Mouse (Mus musculus): ENCODE measurements around the gene Zfp626. TPM values are rescaled to one million over a fixed set of nuclear protein-coding genes. Genes with fewer than 3 reads are reported as not detected.
"Not testable (repeated sequence)": the region's sequence is repeated elsewhere in the genome, so short reads cannot be mapped to it uniquely, and the experiment has no call there.

Zfp626 gene
- 0.73 and 1.2 TPM in 2 replicates for polyA plus RNA-seq (2012; rRNA removed)

DNA sequence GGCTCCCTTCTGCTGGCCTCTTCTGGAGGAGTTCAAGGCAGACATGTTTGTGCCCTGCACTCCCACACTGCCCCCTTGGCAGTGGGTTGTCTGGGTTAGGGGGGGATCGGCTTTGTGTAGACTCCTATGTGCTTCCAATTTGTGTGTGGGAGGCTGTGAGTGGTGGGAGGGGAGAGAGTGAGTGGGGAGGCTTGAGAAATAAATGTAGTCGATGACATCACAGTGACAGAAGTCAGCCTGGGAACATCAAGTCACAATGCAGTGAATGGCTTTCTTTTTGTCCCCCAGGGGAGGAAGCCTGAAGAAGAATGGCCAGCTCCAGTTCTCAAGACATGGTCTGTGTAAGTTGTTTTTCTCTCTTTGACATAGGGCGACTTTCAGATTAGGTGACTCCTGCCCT is at the start of gene Zfp626:
Zfp626 (plus strand) TSS at position 301 of the 400 bp plus-strand sequence.
- DNase-seq (ENCODE audit: low read depth, low spot score) = not testable (repeated sequence)
- WGBS = 90% methylated on average over 3 of the region's 3 CpGs

GRCm38 (mm10) chr7:27765176-27765886 is 41.7 kb upstream of the Zfp626 start:
- DNase-seq (ENCODE audit: low read depth, low spot score) = no peak
- WGBS = 13% methylated on average over 17 of the region's 17 CpGs

DNA sequence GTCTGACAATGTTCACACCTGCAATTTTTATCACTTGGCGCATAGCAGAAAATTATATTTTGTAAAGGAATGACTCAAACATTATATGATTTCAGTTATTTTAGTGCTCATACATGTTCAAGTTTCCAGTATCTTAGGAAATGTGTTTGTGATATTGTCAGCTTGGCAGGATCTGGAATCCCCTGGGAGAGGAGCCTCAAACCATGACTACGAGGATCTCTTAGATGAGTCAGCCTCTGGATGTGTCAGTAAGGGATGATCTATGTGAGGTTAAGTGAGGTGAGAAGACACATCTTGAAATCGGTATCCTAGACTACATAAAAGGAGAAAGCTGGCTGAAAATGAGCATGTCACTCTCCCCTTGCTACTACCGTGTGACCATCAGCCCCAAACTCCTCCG is 17.7 kb upstream of the Zfp626 start:
- WGBS = 84% methylated on average over 5 of the region's 5 CpGs

DNA sequence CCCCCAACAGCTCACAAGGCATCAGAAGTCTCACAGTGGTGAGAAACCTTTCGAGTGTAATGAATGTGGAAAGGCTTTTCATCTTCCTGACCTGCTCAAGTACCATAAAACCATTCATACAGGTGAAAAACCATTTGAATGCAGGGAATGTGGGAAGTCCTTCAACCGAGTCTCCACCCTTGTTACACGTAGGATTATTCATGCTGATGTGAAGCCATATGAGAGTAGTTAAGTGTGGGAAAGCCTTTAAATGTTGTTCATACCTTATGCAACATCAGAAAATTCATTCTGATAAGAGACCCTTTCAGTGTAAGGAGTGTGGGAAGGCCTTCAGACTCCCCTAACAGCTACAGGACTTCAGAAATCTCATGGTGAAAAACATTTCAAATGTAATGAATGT is 13.1 kb upstream of the Zfp626 start:
- 11% methylated on average over 3 of the region's 3 CpGs for WGBS
- not testable (repeated sequence) for DNase-seq (ENCODE audit: low read depth, low spot score)

More for the DNA sequence above, 17.7 kb upstream of the Zfp626 start:
- DNase-seq (ENCODE audit: low read depth, low spot score) = no peak

DNA sequence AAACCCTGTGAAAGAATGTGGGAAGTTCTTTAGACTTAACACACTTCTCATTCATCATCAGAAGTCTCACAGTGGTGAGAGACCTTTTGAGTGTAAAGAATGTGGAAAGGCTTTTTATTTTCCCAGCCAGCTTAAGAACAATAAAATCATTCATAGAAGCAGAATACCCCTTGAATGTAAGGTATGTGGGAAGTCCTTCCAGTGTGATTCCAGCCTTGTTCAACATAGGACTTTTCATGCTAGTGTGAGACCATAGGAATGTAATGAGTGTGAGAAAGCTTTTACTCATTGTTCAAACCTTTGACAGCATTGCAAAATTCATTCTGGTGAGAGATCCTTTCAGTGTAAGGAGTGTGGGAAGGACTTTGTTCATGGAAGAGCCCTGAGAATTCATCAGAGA is 12.4 kb upstream of the Zfp626 start:
- no peak for DNase-seq (ENCODE audit: low read depth, low spot score)

DNA sequence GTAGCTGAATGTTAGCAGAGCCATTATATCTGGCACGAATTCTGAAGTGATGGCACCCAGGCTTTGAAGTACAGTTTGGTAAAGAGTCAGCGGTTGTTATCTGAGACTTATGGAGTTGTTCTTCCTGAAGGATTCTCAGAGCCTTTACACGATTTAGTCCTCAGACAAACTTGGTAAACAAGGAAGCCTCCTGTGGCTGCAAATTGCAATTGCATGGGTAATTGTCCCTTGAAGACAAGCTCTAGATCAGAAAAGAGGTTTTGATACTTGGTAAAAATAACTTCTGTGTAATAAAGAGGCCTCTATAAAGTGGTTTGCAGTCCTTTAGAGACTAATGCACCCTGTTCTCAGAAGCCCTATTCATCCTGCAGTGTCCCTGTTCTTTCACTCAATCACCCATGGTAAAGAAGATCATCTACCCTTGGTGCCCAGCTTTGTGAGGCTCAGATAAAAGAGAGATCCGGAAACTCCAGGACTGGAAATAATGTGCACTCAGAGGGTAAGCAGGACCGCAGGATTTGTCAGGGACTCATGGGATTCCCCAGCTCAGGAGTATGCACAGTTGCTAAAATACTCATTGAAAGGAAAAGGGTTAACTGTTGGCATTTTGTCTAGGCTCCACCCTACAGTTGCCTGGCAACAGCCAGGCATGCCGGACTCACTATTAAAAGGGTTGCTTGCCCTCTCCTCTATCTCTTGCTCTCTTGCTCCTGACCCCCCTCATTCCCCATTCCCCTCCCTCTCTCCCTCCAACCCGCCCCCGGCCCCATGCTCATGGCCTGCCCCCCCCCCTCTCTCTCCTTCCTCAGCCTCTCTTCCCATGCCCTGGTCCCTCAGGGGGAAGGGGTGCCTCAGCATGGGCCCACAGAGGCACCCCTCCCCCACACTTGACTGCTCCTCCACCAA is 8.8 kb upstream of the Zfp626 start:
- 33% methylated on average over 8 of the region's 8 CpGs for WGBS

GRCm38 (mm10) chr7:27801137-27801536 is 5.9 kb upstream of the Zfp626 start:
- WGBS = 47% methylated on average over 2 of the region's 2 CpGs
- DNase-seq (ENCODE audit: low read depth, low spot score) = no peak

More for the DNA sequence above, 8.8 kb upstream of the Zfp626 start:
- no peak for DNase-seq (ENCODE audit: low read depth, low spot score)

GRCm38 (mm10) chr7:27802986-27803385 is 4.0 kb upstream of the Zfp626 start:
- DNase-seq (ENCODE audit: low read depth, low spot score) = no peak
- 77% methylated on average over 5 of the region's 5 CpGs for WGBS

- peak; percentile 85 for DNase-seq (ENCODE audit: low read depth, low spot score)
- WGBS = under 1% methylated on average over 25 of the region's 25 CpGs
Measured at GRCm38 (mm10) chr7:27804297-27805030, 2.5 kb upstream of the Zfp626 start.

DNA sequence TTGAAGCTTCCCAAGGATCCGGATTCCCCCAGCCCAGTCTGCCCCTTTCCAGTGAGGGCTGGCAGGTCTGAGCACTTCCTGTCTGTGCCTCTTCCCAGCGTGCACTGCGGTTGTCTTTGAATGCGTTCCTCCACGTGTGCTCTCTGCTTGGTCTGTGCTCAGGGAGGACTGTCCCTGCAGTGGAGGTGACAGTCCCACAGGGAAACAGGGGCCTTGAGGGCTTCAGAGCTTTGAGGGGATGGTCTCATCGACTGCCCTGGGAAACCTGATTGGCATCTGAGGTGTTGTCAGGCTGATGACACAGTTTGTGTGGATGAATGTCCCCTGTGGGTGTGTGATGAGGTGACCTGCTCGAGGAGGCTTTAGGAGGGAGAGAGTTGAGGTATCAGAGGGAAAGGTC is 309 bp downstream of the Zfp626 start:
- WGBS = 80% methylated on average over 7 of the region's 7 CpGs
- DNase-seq (ENCODE audit: low read depth, low spot score) = not testable (repeated sequence)

GRCm38 (mm10) chr7:27818526-27819110 is 11.6 kb downstream of the Zfp626 start:
- 95% methylated on average over 7 of the region's 7 CpGs for WGBS
- DNase-seq (ENCODE audit: low read depth, low spot score) = no peak

GRCm38 (mm10) chr7:27822611-27823010 is 15.6 kb downstream of the Zfp626 start:
- DNase-seq (ENCODE audit: low read depth, low spot score) = no peak

DNA sequence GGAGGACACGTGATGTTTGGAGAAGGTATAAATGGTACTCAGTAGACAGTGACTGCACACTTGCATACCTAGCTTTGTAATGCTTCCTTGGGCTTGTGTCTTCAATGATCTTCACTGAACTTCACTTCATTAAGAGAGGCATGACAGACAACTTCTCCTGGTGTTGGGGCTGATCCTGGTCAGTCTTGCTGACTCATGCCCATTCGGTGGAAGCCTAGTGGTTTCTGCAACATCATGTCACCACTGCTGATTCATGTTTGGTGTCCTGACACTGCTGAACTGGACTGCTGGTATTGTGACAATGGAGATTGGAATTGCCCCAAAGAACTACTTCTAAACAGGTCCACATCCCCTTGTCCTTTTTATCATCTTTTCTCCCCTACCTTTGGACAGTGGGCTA is 27.1 kb downstream of the Zfp626 start:
- WGBS = 91% methylated on average over 2 of the region's 2 CpGs
- no peak for DNase-seq (ENCODE audit: low read depth, low spot score)

- WGBS = 19% methylated on average over 6 of the region's 6 CpGs
- no peak for DNase-seq (ENCODE audit: low read depth, low spot score)
Measured at GRCm38 (mm10) chr7:27837896-27838295, 30.9 kb downstream of the Zfp626 start.

DNA sequence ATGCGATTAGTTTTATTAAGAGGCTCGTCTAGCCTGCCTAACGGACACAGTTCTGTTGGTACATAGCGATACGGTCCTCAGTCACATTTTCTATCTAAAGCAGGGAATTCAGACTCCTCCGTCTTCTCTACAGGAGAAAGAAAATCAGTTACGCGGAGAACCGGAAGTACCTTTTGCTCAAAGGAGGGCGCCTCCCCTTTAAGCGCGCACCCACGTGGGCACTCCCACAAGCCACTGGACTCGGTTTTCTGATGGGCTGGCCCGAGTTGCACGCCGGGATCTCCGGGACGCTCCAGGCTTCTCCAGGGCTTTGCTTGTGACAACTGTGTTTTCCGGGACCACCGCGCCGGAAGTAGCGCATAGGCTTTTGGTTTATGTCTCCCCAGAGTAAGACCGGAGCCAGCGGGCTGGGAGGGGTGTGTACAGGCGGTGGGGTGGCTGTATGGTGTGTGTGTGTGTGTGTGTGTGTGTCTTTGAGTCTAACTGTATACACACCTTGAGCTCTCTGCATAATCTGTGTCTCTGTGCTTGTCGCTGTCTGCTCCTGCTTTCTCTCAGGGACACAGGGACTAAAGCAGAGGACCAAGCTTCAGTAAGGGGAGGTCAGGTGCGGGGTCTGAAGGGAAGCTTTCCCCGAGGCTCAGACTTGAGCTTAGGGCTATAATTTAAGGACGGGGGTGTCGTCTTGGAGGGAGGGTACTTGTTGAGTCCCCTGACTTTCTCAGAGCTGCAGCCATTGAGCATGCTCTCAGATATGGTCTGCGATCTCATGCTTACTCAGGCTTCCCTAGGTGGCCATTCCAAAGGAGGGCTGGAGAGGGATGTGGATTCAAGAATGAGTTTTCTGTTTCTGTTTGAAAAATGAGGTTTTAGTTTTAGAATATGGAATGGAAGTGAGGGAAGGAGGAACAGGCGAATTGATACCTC is 31.6 kb downstream of the Zfp626 start, which contains the start of gene Zfp59:
Zfp59 (plus strand) TSS at position 285 of the 927 bp plus-strand sequence.
- DNase-seq (ENCODE audit: low read depth, low spot score) = peak; percentile 57
- 2% methylated on average over 34 of the region's 34 CpGs for WGBS

DNA sequence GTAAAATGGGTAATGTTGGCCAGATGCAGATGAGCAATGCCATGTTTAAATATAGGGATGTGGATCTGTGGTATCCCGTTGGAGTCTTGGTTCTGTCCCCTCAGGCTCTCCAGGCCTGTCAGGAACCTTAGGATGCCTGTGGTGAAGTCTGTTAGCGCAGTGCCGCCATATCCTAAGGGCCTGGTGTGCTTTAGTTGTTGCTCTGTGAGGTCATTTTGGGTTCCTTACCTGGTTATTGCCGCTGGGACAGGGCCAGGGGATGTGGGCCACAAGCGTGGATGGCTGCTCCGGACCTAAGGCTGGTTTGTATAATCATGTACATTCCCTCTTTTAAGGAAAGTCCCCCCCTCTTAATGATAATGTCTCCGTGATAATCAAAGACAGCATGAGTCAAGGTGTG is 32.6 kb downstream of the Zfp626 start:
- 96% methylated on average over 7 of the region's 7 CpGs for WGBS
- DNase-seq (ENCODE audit: low read depth, low spot score) = no peak

DNA sequence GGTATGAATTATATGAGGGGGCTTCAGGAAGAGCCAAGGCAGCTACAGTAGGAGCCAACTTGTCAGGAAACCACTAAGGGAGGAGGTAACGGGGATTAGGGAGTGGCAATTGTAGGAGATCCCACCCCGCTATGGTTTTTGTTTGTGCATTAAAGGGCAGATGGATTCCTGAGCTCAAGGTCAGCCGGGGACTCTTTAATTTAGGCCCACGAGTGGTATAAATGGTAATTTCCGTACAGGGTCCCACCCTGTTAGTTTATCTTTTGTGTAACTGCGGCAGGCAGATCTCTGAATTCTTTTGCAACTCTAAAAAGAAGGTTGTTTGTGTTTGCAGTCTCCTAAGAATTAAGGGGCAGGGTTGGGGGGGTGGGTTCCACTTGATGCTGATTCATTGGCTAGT is 33.1 kb downstream of the Zfp626 start:
- no peak for DNase-seq (ENCODE audit: low read depth, low spot score)
- 87% methylated on average over 6 of the region's 6 CpGs for WGBS

- 96% methylated on average over 1 of the region's 1 CpGs for WGBS
- no peak for DNase-seq (ENCODE audit: low read depth, low spot score)
Measured at GRCm38 (mm10) chr7:27857227-27857626, 50.2 kb downstream of the Zfp626 start, which contains the start of gene Zfp607a. Zfp607a (plus strand) TSS chr7:27857527.
